Mouse (Mus musculus) liver, embryonic 13.5 days (tissue): ENCODE data around the gene Rab4b. TPM values are rescaled to one million over a fixed set of nuclear protein-coding genes. Genes with fewer than 3 reads are reported as not detected.

Experiments used
- ATAC-seq: fragments of 200-750 bp; cut with Nextera tagmentation; 2 replicates; pipeline ENCODE4 v1.8.0; 2017; ENCODE audit warnings: low read depth, mild to moderate bottlenecking, moderate number of reproducible peaks, moderate library complexity
- DNase-seq: peaks from one replicate; pipeline ENCODE4 v3.0.0; 2022
- H3K27ac ChIP-seq: fragments of 300-500 bp; sonication (generic); 2 replicates; pipeline ENCODE4 v1.5.1; 2015; ENCODE audit warnings: moderate library complexity, mild to moderate bottlenecking, inconsistent platforms
- H3K27me3 ChIP-seq: fragments of 300-500 bp; sonication (generic); 2 replicates; pipeline ENCODE4 v1.6.1; 2015; ENCODE audit warnings: mild to moderate bottlenecking, inconsistent platforms
- H3K36me3 ChIP-seq: fragments of 300-500 bp; sonication (generic); 2 replicates; pipeline ENCODE4 v1.6.1; 2015; ENCODE audit warnings: mild to moderate bottlenecking, inconsistent platforms
- H3K4me1 ChIP-seq: fragments of 300-500 bp; sonication (generic); replicated peaks from 2 replicates; pipeline ENCODE4 v1.6.1; 2015; ENCODE audit warnings: inconsistent platforms
- H3K4me2 ChIP-seq: fragments of 300-500 bp; sonication (generic); 2 replicates; pipeline ENCODE4 v1.6.1; 2015; ENCODE audit warnings: inconsistent platforms, mild to moderate bottlenecking, moderate library complexity
- H3K4me3 ChIP-seq: fragments of 300-500 bp; sonication (generic); replicated peaks from 2 replicates; pipeline ENCODE4 v1.5.1; 2015; ENCODE audit warnings: mild to moderate bottlenecking, inconsistent platforms
- H3K9ac ChIP-seq: fragments of 300-500 bp; sonication (generic); 2 replicates; pipeline ENCODE4 v1.6.1; 2015; ENCODE audit warnings: mild to moderate bottlenecking, inconsistent platforms
- H3K9me3 ChIP-seq: fragments of 300-500 bp; sonication (generic); replicated peaks from 2 replicates; pipeline ENCODE4 v1.6.1; 2016; ENCODE audit warnings: inconsistent platforms
- WGBS: fragments of 180-500 bp; shearing (Covaris S2); methylation state at CpG from one replicate; pipeline ENCODE4 v1.1.7; 2015; ENCODE audit not compliant: insufficient replicate concordance; 5-methylcytosine and 5-hydroxymethylcytosine counted together
- microRNA counts: library from miRNA; unstranded; fragments of <30 nt; microRNA quantifications from one replicate; lab custom pipeline; 2016
- microRNA-seq: library from miRNA; unstranded; fragments of <30 nt; microRNA quantifications from one replicate; pipeline ENCODE4, GENCODE M21; 2016
- polyA plus RNA-seq: library from polyadenylated mRNA; unstranded; fragments of >200 nt; fragmentation: Nextera tagmentation; extraction: Ambion mirVana; gene quantifications from 2 replicates; pipeline ENCODE4 v1.2.1, GENCODE M21; 2015

Gene Rab4b
- polyA plus RNA-seq, 1 experiment from 2014 or later: 28.6 TPM

DNA sequence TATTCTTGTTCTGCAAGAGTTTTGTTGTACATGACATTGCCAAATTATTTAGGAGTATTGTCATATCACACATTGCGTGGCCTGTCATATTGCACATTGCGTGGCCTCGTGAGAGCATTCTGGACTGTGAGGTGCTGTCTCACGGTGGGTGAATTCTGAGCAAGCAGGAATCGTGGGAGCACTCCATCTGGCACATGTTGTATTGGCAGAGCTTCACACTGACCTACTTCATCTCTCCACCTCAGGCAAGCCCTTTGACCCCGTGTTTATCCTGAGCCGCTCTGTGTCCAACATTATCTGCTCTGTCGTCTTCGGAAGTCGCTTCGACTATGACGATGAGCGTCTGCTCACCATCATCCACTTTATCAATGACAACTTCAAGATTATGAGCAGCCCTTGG lies 49.8 kb downstream of the Rab4b start:
- no peak overlapping the region for H3K4me3 ChIP-seq
- 0 out of 2 replicates have a peak, but pooled peaks cover 3% of the 10 kb centered on the region for H3K4me1 ChIP-seq
- ATAC-seq: no peak
- H3K27me3 ChIP-seq: no peaks in the 10 kb centered on the region
- H3K9me3 ChIP-seq: no peaks in the 10 kb centered on the region; the same call in 1 of the 2 replicates
- no peak overlapping the region for H3K9ac ChIP-seq
- DNase-seq: no peak
- WGBS: 71% methylated on average over 13 of the region's 13 CpGs
- no peak overlapping the region for H3K4me2 ChIP-seq
- no peaks in the 10 kb centered on the region for H3K36me3 ChIP-seq
- H3K27ac ChIP-seq: no peak overlapping the region

DNA sequence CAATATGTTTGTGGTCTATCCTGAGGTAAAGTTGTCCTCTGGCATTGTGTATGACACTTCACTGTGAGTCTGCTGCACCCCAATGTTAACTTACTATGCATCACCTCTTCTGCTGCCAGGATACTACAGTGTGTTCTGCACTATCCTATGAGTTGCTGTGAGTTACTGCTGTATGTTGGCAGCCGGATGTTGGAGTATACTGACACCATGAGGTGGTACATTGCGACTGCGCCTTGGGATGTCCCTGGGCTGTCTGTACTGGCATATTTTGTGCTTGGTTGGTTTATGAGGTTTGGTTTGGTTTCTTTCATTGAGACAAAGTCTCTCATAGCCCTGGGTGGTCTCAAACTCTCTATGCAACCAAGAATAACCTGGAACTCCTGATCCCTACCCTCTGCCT lies 50.5 kb downstream of the Rab4b start:
- 44% methylated on average over 3 of the region's 3 CpGs for WGBS
- Histone ChIP-seq H3K4me2 (no peak overlapping the region), H3K4me3 (no peak overlapping the region), H3K36me3 (no peaks in the 10 kb centered on the region), H3K27ac (no peak overlapping the region), H3K27me3 (no peaks in the 10 kb centered on the region), H3K9me3 (no peaks in the 10 kb centered on the region; the same call in 1 of the 2 replicates), H3K9ac (no peak overlapping the region), H3K4me1 (0 out of 2 replicates have a peak, but pooled peaks cover 2% of the 10 kb centered on the region)
- ATAC-seq (0 out of 2 replicates have a peak, but pooled peaks have one; percentile 15), DNase-seq (no peak)

DNA sequence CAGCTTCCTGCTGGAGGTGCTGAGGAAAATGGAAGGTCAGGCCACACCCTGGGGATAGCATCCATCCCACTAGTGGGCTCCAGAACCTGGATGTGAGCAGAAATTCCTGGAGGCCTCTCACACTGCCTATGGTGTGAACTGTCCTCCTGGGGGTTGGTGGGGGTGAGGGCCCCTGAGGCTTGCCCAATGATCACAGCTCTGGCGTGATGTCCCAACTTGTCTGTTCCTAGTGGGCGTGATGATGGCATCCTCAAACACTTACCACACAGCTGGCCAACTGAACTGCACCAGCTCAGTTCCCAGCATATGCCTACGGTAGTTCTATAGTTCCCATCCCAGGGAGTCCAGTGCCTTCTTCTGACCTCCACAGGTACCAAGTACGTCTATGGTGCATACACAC lies 53.7 kb downstream of the Rab4b start:
- Histone ChIP-seq H3K4me2 (no peak overlapping the region), H3K27ac (no peak overlapping the region), H3K36me3 (no peaks in the 10 kb centered on the region), H3K27me3 (no peaks in the 10 kb centered on the region), H3K4me3 (no peak overlapping the region), H3K9ac (no peak overlapping the region), H3K9me3 (no peaks in the 10 kb centered on the region), H3K4me1 (no peaks in the 10 kb centered on the region)
- DNase-seq: no peak
- ATAC-seq: no peak
- 61% methylated on average over 4 of the region's 4 CpGs for WGBS

DNA sequence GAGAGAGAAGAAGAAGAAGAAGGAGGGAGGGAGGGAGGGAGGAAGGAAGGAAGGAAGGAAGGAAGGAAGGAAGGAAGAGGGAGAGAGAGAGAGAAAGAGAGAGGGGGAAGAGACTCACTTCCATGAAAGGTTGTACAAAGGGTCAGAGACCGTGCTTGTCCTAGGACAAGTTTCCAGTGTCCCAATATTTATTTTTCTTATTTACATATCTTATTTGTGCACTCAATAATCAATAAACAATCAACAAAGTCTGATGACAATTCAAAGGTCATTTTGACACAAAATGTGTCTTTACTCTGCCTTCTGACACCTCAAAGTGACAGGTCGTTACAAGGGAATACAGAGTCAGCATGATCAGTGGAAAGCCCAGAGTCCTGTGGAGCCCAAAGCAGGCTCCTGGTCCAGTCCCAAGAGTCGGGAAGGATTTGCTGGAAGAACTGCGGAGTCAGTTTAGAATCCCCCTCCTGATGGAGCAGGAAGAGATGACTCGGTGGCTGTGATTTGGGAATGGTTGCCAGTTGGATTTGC lies 54.3 kb downstream of the Rab4b start:
- DNase-seq (no peak), ATAC-seq (no peak)
- H3K27me3 ChIP-seq: no peaks in the 10 kb centered on the region
- H3K9ac ChIP-seq: no peak overlapping the region
- WGBS: 49% methylated on average over 5 of the region's 5 CpGs
- H3K4me3 ChIP-seq: no peak overlapping the region
- no peak overlapping the region for H3K27ac ChIP-seq
- no peaks in the 10 kb centered on the region for H3K36me3 ChIP-seq
- H3K9me3 ChIP-seq: no peaks in the 10 kb centered on the region
- no peaks in the 10 kb centered on the region for H3K4me1 ChIP-seq
- no peak overlapping the region for H3K4me2 ChIP-seq

DNA sequence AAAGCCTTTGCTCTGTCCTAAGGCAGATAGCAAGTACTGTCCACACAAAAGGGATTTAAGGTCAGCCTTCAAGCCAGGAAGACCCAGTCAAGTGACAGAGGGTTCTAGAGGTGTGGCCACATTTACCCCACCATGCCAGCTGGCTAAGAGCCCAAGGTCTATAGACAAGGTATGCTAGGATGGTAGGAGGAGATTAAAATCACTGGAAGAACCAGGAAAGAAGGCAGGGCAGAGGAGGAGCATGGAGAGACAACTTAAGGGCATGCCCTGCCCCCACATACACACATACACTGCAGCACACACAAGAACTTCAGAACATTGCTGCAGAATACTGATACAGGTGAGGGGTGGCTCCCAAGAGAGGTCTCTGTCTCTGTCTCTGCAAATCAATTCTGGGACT lies 59.0 kb downstream of the Rab4b start, which contains the start of gene Cyp2f2:
Gene Cyp2f2, plus strand, starts transcription at position 234 of the 400 bp plus-strand sequence.
- DNase-seq: no peak
- Histone ChIP-seq H3K27ac (no peak within 1 kb of the TSS), H3K4me1 (no peaks in the 10 kb centered on the region), H3K27me3 (no peaks in the 10 kb centered on the region), H3K36me3 (no peaks in the 10 kb centered on the region), H3K9me3 (no peaks in the 10 kb centered on the region), H3K4me2 (no peak within 1 kb of the TSS), H3K9ac (no peak within 1 kb of the TSS), H3K4me3 (no peak within 1 kb of the TSS)
- no peak for ATAC-seq

MicroRNA genes within 50 kb of the gene (microRNA counts, 519-probe panel; counts per million panel counts)
- microRNA mmu-miR-1191 (lab: Ali Mortazavi, UCI): 114 counts per million

Small RNA genes within 50 kb of the gene (microRNA-seq; reads per million reads assigned to microRNA genes)
- 19.1 reads per million, percentile 32 among the genes with 10 or more reads in this experiment for gene Mir1191
- not detected for gene Mir3101

Other genes starting within 250 kb of the Rab4b start
- gene Cyp2a22, start 239.5 kb downstream of the Rab4b start, polyA plus RNA-seq: 0.06 and 0.09 TPM in 2 replicates
- 0.53 and 0.66 TPM in 2 replicates for gene Cyp2a12, start 149.8 kb downstream of the Rab4b start, polyA plus RNA-seq
- 0.09 TPM in 1 of 2 replicates, not detected in the other for gene Cyp2f2, start 59.0 kb downstream of the Rab4b start, polyA plus RNA-seq
- gene Cyp2t4, start 25.2 kb downstream of the Rab4b start, polyA plus RNA-seq: 0.06 TPM in 1 of 2 replicates, not detected in the other
- gene Egln2, start 12.1 kb downstream of the Rab4b start, polyA plus RNA-seq: 27.6 and 28.7 TPM in 2 replicates
- gene Gm21983, start 2.2 kb upstream of the Rab4b start, polyA plus RNA-seq: 0.46 TPM in 1 of 2 replicates, not detected in the other
- 0.85 TPM in 1 of 2 replicates, not detected in the other for gene Mia, start 2.3 kb upstream of the Rab4b start, polyA plus RNA-seq
- 0.62 and 1.2 TPM in 2 replicates for gene BC024978, start 16.9 kb upstream of the Rab4b start, polyA plus RNA-seq
- gene Snrpa, start 17.4 kb upstream of the Rab4b start, polyA plus RNA-seq: 115 and 129 TPM in 2 replicates
- gene Itpkc, start 49.8 kb upstream of the Rab4b start, polyA plus RNA-seq: 1.4 and 1.9 TPM in 2 replicates
- gene Coq8b, start 54.1 kb upstream of the Rab4b start, polyA plus RNA-seq: 15.1 and 17.7 TPM in 2 replicates
- 1.7 TPM in 2 replicates for gene Numbl, start 79.5 kb upstream of the Rab4b start, polyA plus RNA-seq
- 3.6 and 3.9 TPM in 2 replicates for gene Ltbp4, start 158.8 kb upstream of the Rab4b start, polyA plus RNA-seq
- 23.1 and 25.0 TPM in 2 replicates for gene Shkbp1, start 177.1 kb upstream of the Rab4b start, polyA plus RNA-seq
- gene Gm20479, start 178.5 kb upstream of the Rab4b start, polyA plus RNA-seq: 0.50 TPM in 1 of 2 replicates, not detected in the other